Mouse (Mus musculus): ENCODE results near the gene Eml1.

Gene Eml1

GRCm38 (mm10) chr12:108554861-108555556 is 184.3 kb downstream of the Eml1 start:
- DNase-seq, result peak; percentile 43

GRCm38 (mm10) chr12:108558194-108558593 is 187.4 kb downstream of the Eml1 start:
- no peak for DNase-seq

GRCm38 (mm10) chr12:108563238-108563637 is 192.5 kb downstream of the Eml1 start:
- no peak for DNase-seq

GRCm38 (mm10) chr12:108564910-108565506 is 194.3 kb downstream of the Eml1 start:
- no peak for DNase-seq

- DNase-seq, result no peak
These were observed 208.6 kb downstream of the Eml1 start for GRCm38 (mm10) chr12:108579156-108579871.

GRCm38 (mm10) chr12:108583775-108584174 is 213.0 kb downstream of the Eml1 start:
- DNase-seq, result peak; percentile 43
